Mouse (Mus musculus) forebrain, embryonic 13.5 days (tissue): ENCODE measurements around the gene Cd19. TPM values are rescaled to one million over a fixed set of nuclear protein-coding genes. Genes with fewer than 3 reads are reported as not detected.

ENCODE experiments used
- ATAC-seq: fragments of 200-750 bp; cut with Nextera tagmentation; 2 replicates; pipeline ENCODE4 v1.8.0; 2017
- H3K27ac ChIP-seq: fragments of 300-500 bp; sonication (generic); 2 replicates; pipeline ENCODE4 v1.5.1; 2015; ENCODE audit warnings: inconsistent platforms, mild to moderate bottlenecking, moderate library complexity
- H3K27me3 ChIP-seq: fragments of 300-500 bp; sonication (generic); 2 replicates; pipeline ENCODE4 v1.6.1; 2015; ENCODE audit warnings: mild to moderate bottlenecking, inconsistent platforms
- H3K36me3 ChIP-seq: fragments of 300-500 bp; sonication (generic); 2 replicates; pipeline ENCODE4 v1.6.1; 2015; ENCODE audit warnings: mild to moderate bottlenecking, inconsistent platforms; ENCODE audit not compliant: poor library complexity, severe bottlenecking
- H3K4me1 ChIP-seq: fragments of 300-500 bp; sonication (generic); 2 replicates; pipeline ENCODE4 v1.6.1; 2015; ENCODE audit warnings: inconsistent platforms
- H3K4me2 ChIP-seq: fragments of 300-500 bp; sonication (generic); 2 replicates; pipeline ENCODE4 v1.6.1; 2015; ENCODE audit warnings: inconsistent platforms, mild to moderate bottlenecking, moderate library complexity
- H3K4me3 ChIP-seq: fragments of 300-500 bp; sonication (generic); 2 replicates; pipeline ENCODE4 v1.5.1; 2015; ENCODE audit warnings: mild to moderate bottlenecking, inconsistent platforms
- H3K9ac ChIP-seq: fragments of 300-500 bp; sonication (generic); 2 replicates; pipeline ENCODE4 v1.6.1; 2015; ENCODE audit warnings: mild to moderate bottlenecking, inconsistent platforms
- H3K9me3 ChIP-seq: fragments of 300-500 bp; sonication (generic); replicated peaks from 2 replicates; pipeline ENCODE4 v1.6.1; 2016; ENCODE audit warnings: inconsistent platforms
- WGBS: fragments of 180-500 bp; shearing (Covaris S2); methylation state at CpG from one replicate; pipeline ENCODE4 v1.1.7; 2015; 5-methylcytosine and 5-hydroxymethylcytosine counted together
- microRNA-seq: library from miRNA; unstranded; fragments of <30 nt; microRNA quantifications from one replicate; pipeline ENCODE4, GENCODE M21; 2016
- polyA plus RNA-seq: library from polyadenylated mRNA; unstranded; fragments of >200 nt; fragmentation: Nextera tagmentation; extraction: Ambion mirVana; gene quantifications from 2 replicates; pipeline ENCODE4 v1.2.1, GENCODE M21; 2015

Gene Cd19
- polyA plus RNA-seq, 1 experiment from 2014 or later = not detected

DNA sequence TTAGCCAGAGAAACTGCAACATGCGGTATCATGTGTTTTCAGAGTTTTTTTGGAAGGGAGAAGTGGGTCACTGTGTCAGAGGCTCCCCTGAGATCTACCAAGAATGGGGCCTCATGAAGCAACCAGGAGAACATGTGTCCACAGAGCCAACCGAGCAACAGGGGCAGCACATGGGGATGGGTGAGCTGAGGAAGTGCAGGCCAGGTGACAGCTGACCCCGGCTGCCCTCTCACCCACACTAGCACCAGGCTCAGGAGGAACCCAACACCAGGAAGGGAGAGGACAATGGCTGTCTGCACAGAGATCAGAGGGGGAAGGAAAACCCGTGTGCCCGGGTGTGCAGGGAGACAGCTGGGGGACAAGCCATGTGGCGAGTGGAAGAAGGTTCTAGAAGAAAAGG is 40.2 kb downstream of the Cd19 start:
- Histone ChIP-seq H3K27me3 (no peaks in the 10 kb centered on the region), H3K36me3 (peaks cover 57% of the 10 kb centered on the region), H3K27ac (no peak overlapping the region), H3K4me2 (no peak overlapping the region), H3K4me1 (peaks cover 24% of the 10 kb centered on the region), H3K9ac (no peak overlapping the region), H3K9me3 (no peaks in the 10 kb centered on the region), H3K4me3 (no peak overlapping the region)
- 83% methylated on average over 6 of the region's 6 CpGs for WGBS
- no peak for ATAC-seq

DNA sequence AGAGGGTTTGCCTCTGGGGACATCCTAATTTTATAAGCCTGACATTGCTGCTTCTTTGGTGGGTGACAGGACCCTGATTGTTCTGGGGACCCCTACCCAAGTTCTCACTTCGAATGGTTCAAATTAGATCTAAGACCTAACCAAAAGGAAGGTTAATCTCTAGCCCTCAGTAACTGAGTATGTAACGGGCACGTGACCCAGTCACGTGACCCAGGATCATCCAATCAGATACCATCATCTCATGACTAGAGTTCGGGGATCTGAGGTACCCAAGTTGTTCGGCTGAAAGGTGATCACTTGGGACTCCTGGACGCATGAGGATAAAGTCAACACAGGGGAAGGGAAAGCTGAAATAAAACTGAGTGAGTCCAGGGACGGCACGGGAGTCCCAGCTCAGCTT is 41.7 kb downstream of the Cd19 start:
- H3K4me2 ChIP-seq = no peak overlapping the region
- H3K9me3 ChIP-seq = no peaks in the 10 kb centered on the region
- H3K4me3 ChIP-seq = no peak overlapping the region
- H3K9ac ChIP-seq = no peak overlapping the region
- no peak for ATAC-seq
- H3K27me3 ChIP-seq = no peaks in the 10 kb centered on the region
- WGBS = 80% methylated on average over 9 of the region's 9 CpGs
- H3K4me1 ChIP-seq = peaks cover 20% of the 10 kb centered on the region
- H3K27ac ChIP-seq = no peak overlapping the region
- H3K36me3 ChIP-seq = peaks cover 65% of the 10 kb centered on the region

DNA sequence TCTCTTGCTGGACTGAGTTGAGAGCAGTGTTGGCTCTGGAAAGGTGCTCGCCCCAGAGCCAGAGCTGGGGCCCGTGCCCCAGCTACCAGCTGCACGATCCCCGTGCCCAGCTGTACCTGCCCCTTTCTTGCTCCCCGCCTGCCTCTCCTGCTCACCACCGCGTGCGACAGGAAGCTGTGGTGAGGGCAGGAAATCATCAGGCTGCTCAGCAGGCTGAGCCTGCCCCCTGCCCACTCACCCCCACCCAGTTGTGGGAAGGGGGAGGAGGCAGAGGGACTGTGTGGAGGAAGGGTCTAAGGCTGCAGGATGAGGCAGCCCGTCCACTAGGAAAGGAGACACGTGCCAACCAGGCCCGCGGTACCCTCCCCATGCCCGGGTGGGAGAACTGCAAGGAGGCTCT is 45.3 kb downstream of the Cd19 start, which contains the start of gene Lat:
Lat (minus strand) TSS at position 178 of the 400 bp plus-strand sequence.
- Histone ChIP-seq H3K4me2 (no peak within 1 kb of the TSS), H3K4me3 (no peak within 1 kb of the TSS), H3K4me1 (no peaks in the 10 kb centered on the region), H3K9me3 (no peaks in the 10 kb centered on the region), H3K9ac (no peak within 1 kb of the TSS), H3K27me3 (no peaks in the 10 kb centered on the region), H3K36me3 (peaks cover 67% of the 10 kb centered on the region), H3K27ac (no peak within 1 kb of the TSS)
- no peak for ATAC-seq
- WGBS = 84% methylated on average over 13 of the region's 13 CpGs

DNA sequence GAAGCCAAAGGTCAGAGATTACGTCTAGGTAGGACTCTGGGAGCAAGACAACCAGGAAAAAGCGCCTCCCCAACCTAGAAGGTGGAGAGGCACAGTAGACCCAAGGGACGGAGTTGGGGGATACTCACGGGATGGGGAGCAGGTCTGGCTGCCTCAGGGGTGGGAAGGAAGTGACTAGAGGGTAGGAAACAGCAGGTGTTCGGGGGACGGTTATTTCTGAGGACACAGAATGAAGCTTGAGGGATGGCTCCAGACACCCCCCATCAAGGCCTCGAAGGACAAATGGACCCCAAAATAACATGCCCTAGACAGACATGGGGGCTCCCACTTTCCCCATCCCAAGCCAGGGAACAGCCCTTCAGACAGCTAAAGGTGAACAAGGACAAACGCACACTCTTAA is 46.3 kb downstream of the Cd19 start:
- no peaks in the 10 kb centered on the region for H3K9me3 ChIP-seq
- ATAC-seq = no peak
- no peak overlapping the region for H3K4me2 ChIP-seq
- H3K27ac ChIP-seq = no peak overlapping the region
- 91% methylated on average over 8 of the region's 8 CpGs for WGBS
- no peak overlapping the region for H3K9ac ChIP-seq
- no peaks in the 10 kb centered on the region for H3K4me1 ChIP-seq
- no peaks in the 10 kb centered on the region for H3K27me3 ChIP-seq
- peaks cover 64% of the 10 kb centered on the region for H3K36me3 ChIP-seq
- no peak overlapping the region for H3K4me3 ChIP-seq

DNA sequence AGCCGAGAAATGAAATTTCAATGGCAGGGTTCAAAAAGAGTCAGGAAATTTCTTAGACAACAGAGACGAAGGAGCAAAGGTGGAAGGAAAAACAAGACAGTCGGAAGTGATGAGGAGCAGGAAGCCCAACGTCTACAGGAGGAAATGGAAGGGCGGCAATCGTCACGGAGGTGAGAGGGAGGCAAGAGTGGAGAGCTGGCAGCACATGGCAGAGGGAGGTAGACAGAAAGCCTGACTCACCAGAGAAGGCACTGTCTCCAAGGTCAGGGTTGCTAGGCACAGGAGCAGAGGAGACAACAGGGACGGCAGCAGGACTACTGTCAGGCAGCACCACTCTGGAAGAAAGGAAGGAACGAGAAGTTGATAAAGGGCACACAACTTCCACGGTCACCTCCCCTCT is 47.1 kb downstream of the Cd19 start:
- Histone ChIP-seq H3K27me3 (no peaks in the 10 kb centered on the region), H3K4me1 (no peaks in the 10 kb centered on the region), H3K9ac (no peak overlapping the region), H3K27ac (no peak overlapping the region), H3K36me3 (peaks cover 57% of the 10 kb centered on the region), H3K4me2 (no peak overlapping the region), H3K9me3 (no peaks in the 10 kb centered on the region), H3K4me3 (no peak overlapping the region)
- no peak for ATAC-seq
- 89% methylated on average over 10 of the region's 10 CpGs for WGBS

DNA sequence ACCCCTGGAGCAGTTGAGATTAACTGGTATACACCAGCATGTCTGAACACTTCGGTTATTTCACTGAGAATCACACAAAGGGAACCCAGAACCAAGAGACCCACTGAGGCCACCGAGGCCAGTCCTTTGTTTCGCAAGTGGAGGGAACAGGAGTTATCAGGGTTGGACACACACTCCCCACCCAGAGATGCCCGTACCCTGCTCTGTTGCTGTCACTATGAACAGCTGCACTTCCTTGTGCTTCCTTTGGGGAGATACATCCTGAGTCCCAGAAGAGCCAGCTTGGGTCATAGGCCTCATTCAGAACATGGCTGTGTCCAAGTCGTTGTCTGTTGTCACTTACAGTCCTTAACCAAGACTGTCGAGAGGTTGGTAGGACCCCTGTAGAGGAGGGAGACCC is 51.7 kb downstream of the Cd19 start:
- Histone ChIP-seq H3K27ac (no peak overlapping the region), H3K9me3 (no peaks in the 10 kb centered on the region), H3K4me1 (no peaks in the 10 kb centered on the region), H3K4me2 (no peak overlapping the region), H3K27me3 (no peaks in the 10 kb centered on the region), H3K9ac (no peak overlapping the region), H3K4me3 (no peak overlapping the region), H3K36me3 (peaks cover 17% of the 10 kb centered on the region; the same call in 1 of the 2 replicates)
- WGBS = 81% methylated on average over 6 of the region's 6 CpGs
- no peak for ATAC-seq

DNA sequence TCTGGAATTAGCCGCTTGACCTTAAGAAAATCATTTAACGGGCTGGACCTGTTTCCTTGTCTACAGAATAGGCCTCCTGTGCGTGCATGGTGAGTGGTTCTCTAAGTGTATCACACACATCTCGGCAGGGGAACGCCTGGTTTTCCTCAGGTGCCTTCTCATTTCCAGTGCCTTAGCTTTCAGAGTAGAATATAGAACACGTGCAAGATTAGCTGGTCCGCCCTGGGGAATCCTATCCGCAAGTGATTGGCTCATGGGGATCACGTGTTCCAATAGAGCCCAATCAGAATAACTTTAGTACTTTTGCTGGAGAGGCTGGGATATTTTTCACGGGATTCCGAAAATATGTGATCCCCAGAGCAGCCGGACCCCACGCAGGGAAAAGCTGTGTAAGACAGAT is 55.6 kb downstream of the Cd19 start:
- no peak overlapping the region for H3K4me3 ChIP-seq
- no peak overlapping the region for H3K4me2 ChIP-seq
- H3K27ac ChIP-seq = no peak overlapping the region
- H3K4me1 ChIP-seq = no peaks in the 10 kb centered on the region
- WGBS = 78% methylated on average over 13 of the region's 13 CpGs
- H3K27me3 ChIP-seq = no peaks in the 10 kb centered on the region
- no peak for ATAC-seq
- H3K36me3 ChIP-seq = 0 out of 2 replicates have a peak, but pooled peaks cover 5% of the 10 kb centered on the region
- H3K9me3 ChIP-seq = no peaks in the 10 kb centered on the region
- H3K9ac ChIP-seq = no peak overlapping the region

Small RNAs within 50 kb of the gene (microRNA-seq; reads per million reads assigned to microRNA genes)
- not detected for gene Mir7058

Other genes starting within 250 kb of the Cd19 start
- 47.7 and 54.6 TPM in 2 replicates for gene Xpo6, start 214.4 kb downstream of the Cd19 start, polyA plus RNA-seq
- gene Sbk1, start 142.3 kb downstream of the Cd19 start, polyA plus RNA-seq = 212 and 215 TPM in 2 replicates
- 1.0 and 1.9 TPM in 2 replicates for gene Lat, start 45.3 kb downstream of the Cd19 start, polyA plus RNA-seq
- gene Spns1, start 37.4 kb downstream of the Cd19 start, polyA plus RNA-seq = 58.6 and 69.2 TPM in 2 replicates
- 3.0 and 4.5 TPM in 2 replicates for gene Nfatc2ip, start 18.2 kb downstream of the Cd19 start, polyA plus RNA-seq
- gene Rabep2, start 13.9 kb upstream of the Cd19 start, polyA plus RNA-seq = 18.7 and 22.4 TPM in 2 replicates
- gene Atp2a1, start 48.2 kb upstream of the Cd19 start, polyA plus RNA-seq = 0.19 and 0.32 TPM in 2 replicates
- gene Sh2b1, start 60.5 kb upstream of the Cd19 start, polyA plus RNA-seq = 55.8 and 61.6 TPM in 2 replicates
- 114 and 123 TPM in 2 replicates for gene Tufm, start 72.5 kb upstream of the Cd19 start, polyA plus RNA-seq
- gene Atxn2l, start 88.5 kb upstream of the Cd19 start, polyA plus RNA-seq = 52.4 and 60.0 TPM in 2 replicates
- gene Eif3c, start 151.5 kb upstream of the Cd19 start, polyA plus RNA-seq = 209 and 212 TPM in 2 replicates
- 0.38 and 0.46 TPM in 2 replicates for gene Apobr, start 170.1 kb upstream of the Cd19 start, polyA plus RNA-seq
- 26.3 and 30.8 TPM in 2 replicates for gene Cln3, start 170.9 kb upstream of the Cd19 start, polyA plus RNA-seq
- gene Il27, start 180.1 kb upstream of the Cd19 start, polyA plus RNA-seq = not detected in 2 replicates
- 2.1 and 2.5 TPM in 2 replicates for gene Nupr1, start 216.0 kb upstream of the Cd19 start, polyA plus RNA-seq
- 57.3 and 64.6 TPM in 2 replicates for gene Sgf29, start 234.4 kb upstream of the Cd19 start, polyA plus RNA-seq